Mouse (Mus musculus): ENCODE data around the gene Cd40lg.

Gene Cd40lg

DNA sequence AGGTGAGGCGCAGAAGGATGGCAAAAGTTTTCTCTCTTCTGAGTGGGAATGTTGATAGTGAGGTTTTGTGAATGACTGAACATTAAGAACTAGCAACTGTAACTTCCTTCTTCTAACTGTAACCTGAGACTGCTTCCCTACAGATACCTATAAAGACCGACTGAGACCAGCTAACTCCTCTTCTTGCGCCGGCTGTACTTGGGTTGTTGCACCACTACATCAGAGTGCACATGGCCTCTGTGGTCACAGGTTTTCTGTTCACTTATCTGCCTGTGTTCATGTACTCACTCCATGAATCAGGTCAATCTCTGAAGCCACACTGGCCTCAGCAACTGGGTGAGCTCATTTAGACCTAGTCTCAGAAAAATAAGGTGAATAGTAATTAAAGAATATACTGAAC lies 51.6 kb downstream of the Cd40lg start:
- DNase-seq (ENCODE audit: low spot score) = no peak

Measured in T-cell, adult 2 months (primary cell).